Mouse (Mus musculus) forelimb bud, embryonic 11.5 days (tissue): ENCODE data around the gene Gm20388.

Experiments
- DNase-seq: peaks from one replicate; pipeline ENCODE4 v3.0.0-alpha.2; 2012; ENCODE audit warnings: low read depth, low spot score

Gm20388 gene

GRCm38 (mm10) chr8:123768492-123769356 is 3858.1 kb downstream of the Gm20388 start:
- DNase-seq = peak; percentile 48

GRCm38 (mm10) chr8:123773468-123773867 is 3862.8 kb downstream of the Gm20388 start:
- no peak for DNase-seq

GRCm38 (mm10) chr8:123774491-123774890 is 3863.8 kb downstream of the Gm20388 start:
- no peak for DNase-seq

DNA sequence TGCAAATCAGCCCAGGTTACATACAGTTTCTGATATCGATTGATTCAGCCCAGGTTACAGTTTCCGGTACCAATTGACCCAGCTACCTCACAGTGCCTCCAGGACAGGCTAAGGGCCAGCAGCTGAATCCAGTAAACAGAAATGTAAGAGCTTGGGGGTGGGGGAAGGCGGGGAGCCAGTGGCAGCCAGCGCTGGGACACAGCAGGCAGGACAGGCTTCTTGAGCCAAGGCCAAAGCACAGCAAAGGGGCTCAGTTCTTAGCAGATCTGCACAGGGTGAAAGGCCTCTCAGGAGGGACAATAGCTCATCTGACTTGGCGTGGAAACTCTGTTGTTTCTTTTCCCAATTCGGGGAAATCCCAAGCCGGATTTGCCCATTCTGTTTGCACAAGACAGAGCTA is 3866.7 kb downstream of the Gm20388 start:
- DNase-seq = no peak

- DNase-seq = no peak
Observed at GRCm38 (mm10) chr8:123780471-123780870, 3869.8 kb downstream of the Gm20388 start.

GRCm38 (mm10) chr8:123781256-123781655 is 3870.6 kb downstream of the Gm20388 start:
- DNase-seq = no peak

- peak; percentile 86 for DNase-seq
Observed at GRCm38 (mm10) chr8:123783525-123784249, 3873.0 kb downstream of the Gm20388 start.

- no peak for DNase-seq
Observed at GRCm38 (mm10) chr8:123786166-123786565, 3875.5 kb downstream of the Gm20388 start.

GRCm38 (mm10) chr8:123786644-123787043 is 3876.0 kb downstream of the Gm20388 start:
- no peak for DNase-seq

GRCm38 (mm10) chr8:123787254-123787897 is 3876.7 kb downstream of the Gm20388 start:
- no peak for DNase-seq

DNA sequence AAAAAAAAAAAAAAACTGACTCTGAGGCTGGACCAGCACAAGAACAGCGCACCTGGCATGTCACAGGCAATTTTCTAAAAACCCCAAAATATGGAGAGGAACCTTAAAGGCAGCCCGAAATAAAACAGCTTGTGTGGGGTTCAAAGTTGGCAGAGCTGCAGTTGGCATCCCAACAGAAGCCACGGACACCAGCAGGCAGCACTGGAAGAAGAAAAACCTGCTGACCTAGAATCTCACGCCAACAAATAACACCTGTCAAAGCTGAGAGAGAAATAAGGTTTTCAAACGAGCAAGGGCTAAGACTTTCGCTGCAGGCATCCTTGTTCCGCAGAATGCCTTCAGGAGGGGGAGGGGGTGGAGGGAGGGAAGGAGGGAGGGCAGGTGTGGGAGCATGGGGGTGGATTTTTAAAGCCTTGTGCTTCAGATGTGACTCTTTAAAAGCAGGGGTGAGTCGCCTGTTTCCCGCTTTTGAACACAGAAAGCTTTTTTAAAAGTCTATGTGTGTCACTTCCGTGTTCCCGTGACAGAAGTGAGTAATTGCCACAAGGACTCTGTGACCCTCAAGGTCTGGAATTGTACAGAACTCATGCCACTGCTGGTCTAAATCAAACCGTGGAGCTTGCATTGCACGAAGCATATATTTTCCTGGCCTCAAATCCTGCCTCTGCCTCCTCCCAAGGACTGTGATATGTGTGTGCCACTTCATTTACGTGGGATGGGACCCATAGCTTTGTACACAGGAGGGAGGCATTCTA is 3878.0 kb downstream of the Gm20388 start:
- DNase-seq = no peak

DNA sequence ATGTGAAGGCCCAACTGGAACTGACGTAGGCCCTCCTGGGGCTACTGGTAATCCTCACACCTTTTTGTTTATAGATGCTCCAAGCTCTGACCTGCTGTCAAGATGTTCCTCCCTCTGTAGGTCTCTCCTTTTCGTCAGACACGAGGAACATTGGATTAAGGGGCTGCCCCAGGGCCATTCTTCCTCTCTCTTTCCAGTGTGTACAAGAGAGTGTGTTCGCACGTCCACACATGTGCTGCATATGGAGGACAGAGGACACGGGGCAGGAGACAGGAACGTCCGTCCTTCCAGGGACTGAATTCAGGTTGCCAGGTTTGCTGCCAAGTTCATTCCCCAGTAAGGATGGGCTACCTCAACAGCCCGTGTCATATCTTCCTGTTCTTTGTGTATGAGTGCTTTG is 3878.8 kb downstream of the Gm20388 start:
- no peak for DNase-seq

DNA sequence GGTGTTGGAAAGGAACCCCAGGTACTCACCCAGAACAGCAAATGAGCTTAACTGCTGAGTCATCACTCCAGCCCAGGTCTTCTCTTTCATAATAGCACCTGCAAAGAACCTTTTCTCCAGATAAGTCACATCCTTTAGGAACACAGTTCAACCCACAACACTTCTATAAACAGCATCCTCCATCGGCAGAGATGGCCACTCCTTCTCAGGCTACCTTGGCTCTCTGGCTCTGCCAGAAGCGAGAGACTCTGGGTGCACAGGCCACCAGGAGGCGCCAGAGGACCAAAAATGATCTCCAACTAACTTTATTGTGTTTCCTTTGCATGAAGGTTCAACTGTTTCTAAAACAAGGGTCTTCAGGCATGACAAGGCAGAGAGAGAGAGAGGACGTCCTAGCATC is 3879.3 kb downstream of the Gm20388 start:
- DNase-seq = peak; percentile 88

GRCm38 (mm10) chr8:123791101-123791844 is 3880.6 kb downstream of the Gm20388 start:
- no peak for DNase-seq

- no peak for DNase-seq
Observed at GRCm38 (mm10) chr8:123791845-123792225, 3881.2 kb downstream of the Gm20388 start.

GRCm38 (mm10) chr8:123793900-123794299 is 3883.3 kb downstream of the Gm20388 start:
- no peak for DNase-seq

DNA sequence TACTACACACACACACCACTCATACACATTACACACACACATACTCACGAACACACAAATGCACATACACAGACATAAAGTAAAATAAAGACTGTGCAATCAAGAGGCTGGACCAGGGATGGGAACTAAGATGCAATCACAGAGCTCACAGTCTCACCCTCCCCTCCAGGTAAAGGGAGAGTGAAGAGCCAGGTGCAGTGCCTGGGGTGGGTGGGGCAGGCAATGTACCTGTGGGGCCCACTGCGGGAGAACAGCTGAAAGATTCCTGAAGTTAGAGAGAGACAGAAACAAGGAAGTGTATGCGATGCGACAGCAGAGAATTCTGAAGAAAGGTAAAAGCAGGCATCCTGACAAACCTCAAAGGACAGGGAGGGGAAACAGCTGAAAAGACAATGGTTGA is 3884.1 kb downstream of the Gm20388 start:
- DNase-seq = no peak

GRCm38 (mm10) chr8:123796758-123797157 is 3886.1 kb downstream of the Gm20388 start:
- DNase-seq = no peak

DNA sequence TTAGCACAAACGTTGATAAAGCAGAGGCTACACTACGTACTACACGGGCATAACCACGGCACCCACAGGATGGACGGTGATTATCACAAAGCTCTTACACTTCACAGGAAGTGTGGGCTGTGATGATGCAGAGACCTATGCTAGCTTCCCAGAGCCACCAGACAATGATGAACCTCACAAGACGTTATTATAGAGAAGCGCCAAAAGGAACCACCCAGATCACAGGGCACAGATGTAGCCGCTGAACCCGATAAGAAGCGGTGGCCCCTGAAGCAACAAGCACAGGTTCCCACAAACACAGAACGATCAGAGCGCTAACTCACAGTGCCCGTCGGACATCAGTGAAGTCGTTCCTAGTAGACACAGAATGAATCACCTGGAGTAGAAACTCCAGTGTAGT is 3887.3 kb downstream of the Gm20388 start:
- no peak for DNase-seq

DNA sequence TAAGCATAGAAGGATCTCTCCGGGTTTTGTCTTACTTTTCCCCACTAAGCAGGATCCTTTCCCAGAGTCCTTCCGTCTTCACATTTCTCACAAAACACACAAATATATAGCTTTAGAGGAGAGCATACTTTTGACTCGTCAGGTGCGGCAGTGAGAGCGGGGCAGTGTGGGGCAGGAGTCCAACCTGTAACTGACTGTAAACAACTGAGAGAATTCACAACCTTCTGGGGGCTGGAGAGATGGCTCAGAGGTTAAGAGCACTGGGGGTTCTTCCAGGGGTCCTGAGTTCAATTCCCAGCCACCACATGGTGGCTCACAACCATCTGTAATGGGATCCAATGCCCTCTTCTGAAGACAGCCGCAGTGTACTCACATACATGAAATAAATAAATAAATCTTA is 3888.8 kb downstream of the Gm20388 start:
- no peak for DNase-seq

DNA sequence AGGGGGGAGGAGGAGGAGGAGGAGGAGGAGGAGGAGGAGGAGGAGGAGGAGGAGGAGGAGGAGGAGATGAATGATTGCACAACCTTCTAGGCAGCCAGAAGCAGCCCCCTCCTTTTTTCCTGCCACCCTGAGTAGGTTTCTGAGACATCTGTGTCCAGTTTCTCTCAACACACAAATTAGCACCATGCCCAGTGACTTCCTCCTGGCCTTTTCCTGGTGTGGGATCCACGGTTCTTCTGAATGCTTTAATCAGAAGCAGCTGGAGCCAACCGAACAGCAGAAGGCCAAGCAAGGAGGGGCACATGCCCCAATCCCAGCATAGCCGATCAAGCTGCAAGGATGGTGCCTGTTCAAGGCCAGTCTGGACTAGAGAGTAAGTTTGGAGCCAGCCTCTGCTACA is 3889.2 kb downstream of the Gm20388 start:
- peak; percentile 86 for DNase-seq
